Mouse (Mus musculus) liver, adult 2 months (tissue): ENCODE measurements at regions not wholly inside any gene's neighbourhood (a gene's known extent, or its start where the extent isn't known, plus 50 kb on each side); places are given as distances from the start of the nearest gene placed in this dataset.

ENCODE experiments used
- CTCF ChIP-seq: fragments of 200-500 bp; IDR thresholded peaks from 2 replicates; pipeline ENCODE4 v1.5.1; 2011; ENCODE audit warnings: low read depth, low read length, control low read depth
- POLR2A ChIP-seq: fragments of 200-500 bp; IDR thresholded peaks from 2 replicates; pipeline ENCODE4 v1.6.1; 2011; ENCODE audit warnings: low read length, control low read depth; ENCODE audit not compliant: insufficient read depth; ENCODE audit errors: extremely low read depth

DNA sequence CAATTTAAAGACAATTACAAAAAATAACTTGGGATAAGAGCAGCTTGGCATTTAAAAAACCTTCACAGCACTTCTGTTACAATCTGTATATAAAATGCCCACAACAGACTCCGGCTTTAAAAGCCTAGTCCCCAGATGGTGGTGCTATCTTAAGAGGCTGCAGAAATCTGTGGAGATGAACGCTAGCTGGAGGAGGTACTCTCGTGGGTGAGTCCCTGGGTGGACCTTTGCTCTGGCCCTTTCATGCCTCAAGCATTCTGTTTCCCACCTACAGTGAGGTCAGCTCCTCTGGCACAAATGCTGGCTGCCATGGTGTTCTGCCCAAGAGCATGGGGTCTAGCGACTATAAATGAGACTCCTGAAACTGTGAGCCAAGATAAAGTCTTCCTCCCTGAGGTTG, 280.6 kb upstream of the 9630041A04Rik start:
- no peak for TF ChIP-seq CTCF
- TF ChIP-seq POLR2A: no peak
